Mouse (Mus musculus) skeletal muscle tissue, adult 2 months (tissue): Measurements from ENCODE around the gene Cdc42ep1.
"Not testable (repeated sequence)": the region's sequence is repeated elsewhere in the genome, so short reads cannot be mapped to it uniquely, and the experiment has no call there.

ENCODE experiments used
- DNase-seq: peaks from one replicate; pipeline ENCODE4 v3.0.0-alpha.2; 2012; ENCODE audit warnings: low read depth, low spot score

Cdc42ep1 gene

GRCm38 (mm10) chr15:78878792-78879516 is 36.5 kb downstream of the Cdc42ep1 start:
- DNase-seq, result not testable (repeated sequence)

GRCm38 (mm10) chr15:78880432-78880831 is 38.0 kb downstream of the Cdc42ep1 start:
- DNase-seq, result no peak

- DNase-seq, result no peak
These were observed 39.4 kb downstream of the Cdc42ep1 start for GRCm38 (mm10) chr15:78881828-78882227.

GRCm38 (mm10) chr15:78889401-78889853 is 47.0 kb downstream of the Cdc42ep1 start:
- DNase-seq, result no peak

GRCm38 (mm10) chr15:78892440-78892839 is 50.0 kb downstream of the Cdc42ep1 start:
- DNase-seq, result no peak

- no peak for DNase-seq
These were observed 52.3 kb downstream of the Cdc42ep1 start for GRCm38 (mm10) chr15:78894726-78895125.

- DNase-seq, result no peak
These were observed 53.3 kb downstream of the Cdc42ep1 start for GRCm38 (mm10) chr15:78895741-78896140.

- no peak for DNase-seq
These were observed 53.7 kb downstream of the Cdc42ep1 start for GRCm38 (mm10) chr15:78896149-78896548.

GRCm38 (mm10) chr15:78897488-78897887 is 55.1 kb downstream of the Cdc42ep1 start:
- DNase-seq, result no peak

- DNase-seq, result no peak
These were observed 56.1 kb downstream of the Cdc42ep1 start for GRCm38 (mm10) chr15:78898507-78899001.

- DNase-seq, result no peak
These were observed 57.0 kb downstream of the Cdc42ep1 start, which contains the start of gene Gm49510 for GRCm38 (mm10) chr15:78899409-78899739. TSS of gene Gm49510 (plus strand) at chr15:78899667.

GRCm38 (mm10) chr15:78899740-78900584 is 57.5 kb downstream of the Cdc42ep1 start, which contains the start of gene Sh3bp1:
TSS of gene Sh3bp1 (plus strand) at chr15:78899768.
- no peak for DNase-seq
